Mouse (Mus musculus) liver, embryonic 16.5 days (tissue): ENCODE measurements around the gene Dnajb14. TPM values are rescaled to one million over a fixed set of nuclear protein-coding genes. Genes with fewer than 3 reads are reported as not detected.
"Not testable (repeated sequence)": the region's sequence is repeated elsewhere in the genome, so short reads cannot be mapped to it uniquely, and the experiment has no call there.

Experiments
- ATAC-seq: fragments of 200-750 bp; cut with Nextera tagmentation; 2 replicates; pipeline ENCODE4 v1.8.0; 2017; ENCODE audit warnings: low read depth, mild to moderate bottlenecking, moderate number of reproducible peaks, moderate library complexity
- H3K27ac ChIP-seq: fragments of 300-500 bp; sonication (generic); 2 replicates; pipeline ENCODE4 v1.5.1; 2014; ENCODE audit warnings: mild to moderate bottlenecking, low read length
- H3K27me3 ChIP-seq: fragments of 300-500 bp; sonication (generic); 2 replicates; pipeline ENCODE4 v1.6.1; 2014; ENCODE audit warnings: low read depth, low read length, mixed read lengths; ENCODE audit not compliant: control insufficient read depth, insufficient read depth
- H3K36me3 ChIP-seq: fragments of 300-500 bp; sonication (generic); 2 replicates; pipeline ENCODE4 v1.6.1; 2014; ENCODE audit warnings: mild to moderate bottlenecking; ENCODE audit not compliant: control insufficient read depth, insufficient read depth
- H3K4me1 ChIP-seq: fragments of 300-500 bp; sonication (generic); 2 replicates; pipeline ENCODE4 v1.6.1; 2014; ENCODE audit warnings: low read depth, low read length, mixed read lengths; ENCODE audit not compliant: control insufficient read depth
- H3K4me2 ChIP-seq: fragments of 300-500 bp; sonication (generic); 2 replicates; pipeline ENCODE4 v1.6.1; 2014; ENCODE audit warnings: low read depth, low read length, mixed read lengths
- H3K4me3 ChIP-seq: fragments of 300-500 bp; sonication (generic); 2 replicates; pipeline ENCODE4 v1.5.1; 2014; ENCODE audit warnings: low read depth, mild to moderate bottlenecking, low read length
- H3K9ac ChIP-seq: fragments of 300-500 bp; sonication (generic); 2 replicates; pipeline ENCODE4 v1.6.1; 2014; ENCODE audit warnings: low read depth, low read length
- H3K9me3 ChIP-seq: fragments of 300-500 bp; sonication (generic); replicated peaks from 2 replicates; pipeline ENCODE4 v1.6.1; 2016; ENCODE audit warnings: low read length; ENCODE audit not compliant: control insufficient read depth
- WGBS: fragments of 180-500 bp; shearing (Covaris S2); extraction: QIAGEN DNeasy Blood & Tissue Kit; methylation state at CpG from one replicate; pipeline ENCODE4 v1.1.7; 2014; ENCODE audit not compliant: insufficient replicate concordance; 5-methylcytosine and 5-hydroxymethylcytosine counted together
- polyA plus RNA-seq: library from polyadenylated mRNA; unstranded; fragments of >200 nt; fragmentation: Nextera tagmentation; extraction: Ambion mirVana; gene quantifications from 2 replicates; pipeline ENCODE4 v1.2.1, GENCODE M21; 2015

Dnajb14 gene
- polyA plus RNA-seq, 1 experiment from 2014 or later, result 3.0 TPM

- H3K9ac ChIP-seq, result no peak overlapping the region
- WGBS, result 65% methylated on average over 6 of the region's 6 CpGs
- peaks cover 10% of the 10 kb centered on the region for H3K36me3 ChIP-seq
- ATAC-seq, result no peak
- H3K9me3 ChIP-seq, result no peaks in the 10 kb centered on the region
- no peak overlapping the region for H3K27ac ChIP-seq
- H3K4me2 ChIP-seq, result no peak overlapping the region
- peaks cover 33% of the 10 kb centered on the region for H3K4me1 ChIP-seq
- H3K27me3 ChIP-seq, result no peaks in the 10 kb centered on the region
- no peak overlapping the region for H3K4me3 ChIP-seq
Observed at GRCm38 (mm10) chr3:137938608-137939007, 71.1 kb downstream of the Dnajb14 start.

GRCm38 (mm10) chr3:137940757-137941156 is 73.3 kb downstream of the Dnajb14 start:
- Histone ChIP-seq H3K4me1 (peaks cover 41% of the 10 kb centered on the region), H3K4me3 (no peak overlapping the region), H3K27ac (peak overlapping the region; percentile 70), H3K27me3 (no peaks in the 10 kb centered on the region), H3K36me3 (no peaks in the 10 kb centered on the region), H3K4me2 (peak overlapping the region; percentile 18), H3K9me3 (no peaks in the 10 kb centered on the region), H3K9ac (peak overlapping the region; percentile 43)
- peak; percentile 83 for ATAC-seq
- WGBS, result 18% methylated on average over 4 of the region's 4 CpGs

GRCm38 (mm10) chr3:137941555-137941954 is 74.1 kb downstream of the Dnajb14 start:
- peak overlapping the region; percentile 70 for H3K27ac ChIP-seq
- no peak overlapping the region for H3K9ac ChIP-seq
- no peaks in the 10 kb centered on the region for H3K27me3 ChIP-seq
- H3K9me3 ChIP-seq, result no peaks in the 10 kb centered on the region
- peak; percentile 68 for ATAC-seq
- no peak overlapping the region for H3K4me3 ChIP-seq
- no peaks in the 10 kb centered on the region; the same call in 1 of the 2 replicates for H3K36me3 ChIP-seq
- H3K4me2 ChIP-seq, result peak overlapping the region; percentile 23; the same call in 1 of the 2 replicates
- H3K4me1 ChIP-seq, result peaks cover 41% of the 10 kb centered on the region

GRCm38 (mm10) chr3:137942098-137942622 is 74.7 kb downstream of the Dnajb14 start:
- H3K36me3 ChIP-seq, result no peaks in the 10 kb centered on the region; the same call in 1 of the 2 replicates
- no peaks in the 10 kb centered on the region for H3K9me3 ChIP-seq
- peaks cover 41% of the 10 kb centered on the region for H3K4me1 ChIP-seq
- no peak for ATAC-seq
- 67% methylated on average over 12 of the region's 12 CpGs for WGBS
- H3K4me2 ChIP-seq, result no peak overlapping the region
- H3K4me3 ChIP-seq, result no peak overlapping the region
- H3K27ac ChIP-seq, result peak overlapping the region; percentile 41; the same call in 1 of the 2 replicates
- no peaks in the 10 kb centered on the region for H3K27me3 ChIP-seq
- H3K9ac ChIP-seq, result no peak overlapping the region

- Histone ChIP-seq H3K9ac (no peak overlapping the region), H3K4me3 (no peak overlapping the region), H3K4me2 (no peak overlapping the region; the same call in 1 of the 2 replicates), H3K27me3 (no peaks in the 10 kb centered on the region), H3K36me3 (no peaks in the 10 kb centered on the region; the same call in 1 of the 2 replicates), H3K9me3 (no peaks in the 10 kb centered on the region), H3K4me1 (peaks cover 44% of the 10 kb centered on the region), H3K27ac (peak overlapping the region; percentile 9; the same call in 1 of the 2 replicates)
- ATAC-seq, result peak; percentile 65
- WGBS, result 19% methylated on average over 6 of the region's 6 CpGs
Observed at GRCm38 (mm10) chr3:137943737-137944154, 76.3 kb downstream of the Dnajb14 start.

GRCm38 (mm10) chr3:137946827-137947226 is 79.4 kb downstream of the Dnajb14 start:
- no peaks in the 10 kb centered on the region for H3K9me3 ChIP-seq
- no peak overlapping the region for H3K4me3 ChIP-seq
- peaks cover 2% of the 10 kb centered on the region for H3K36me3 ChIP-seq
- H3K27ac ChIP-seq, result peak overlapping the region; percentile 18
- ATAC-seq, result no peak
- no peak overlapping the region for H3K9ac ChIP-seq
- peaks cover 48% of the 10 kb centered on the region for H3K4me1 ChIP-seq
- 64% methylated on average over 3 of the region's 3 CpGs for WGBS
- H3K27me3 ChIP-seq, result no peaks in the 10 kb centered on the region
- H3K4me2 ChIP-seq, result no peak overlapping the region

GRCm38 (mm10) chr3:137947525-137947924 is 80.0 kb downstream of the Dnajb14 start:
- H3K4me1 ChIP-seq, result peaks cover 48% of the 10 kb centered on the region
- peaks cover 2% of the 10 kb centered on the region for H3K36me3 ChIP-seq
- no peaks in the 10 kb centered on the region for H3K9me3 ChIP-seq
- no peak overlapping the region for H3K27ac ChIP-seq
- ATAC-seq, result no peak
- no peak overlapping the region for H3K4me2 ChIP-seq
- no peaks in the 10 kb centered on the region for H3K27me3 ChIP-seq
- WGBS, result 17% methylated on average over 4 of the region's 4 CpGs
- H3K4me3 ChIP-seq, result no peak overlapping the region
- H3K9ac ChIP-seq, result no peak overlapping the region

GRCm38 (mm10) chr3:137950191-137950885 is 82.9 kb downstream of the Dnajb14 start:
- no peak overlapping the region for H3K4me3 ChIP-seq
- H3K27ac ChIP-seq, result 0 out of 2 replicates have a peak overlapping the region, but pooled peaks have one; percentile 13
- H3K4me2 ChIP-seq, result no peak overlapping the region
- peaks cover 61% of the 10 kb centered on the region for H3K4me1 ChIP-seq
- H3K36me3 ChIP-seq, result peaks cover 2% of the 10 kb centered on the region
- no peaks in the 10 kb centered on the region for H3K9me3 ChIP-seq
- H3K9ac ChIP-seq, result no peak overlapping the region
- no peak for ATAC-seq
- 62% methylated on average over 10 of the region's 10 CpGs for WGBS
- H3K27me3 ChIP-seq, result no peaks in the 10 kb centered on the region

GRCm38 (mm10) chr3:137951302-137951701 is 83.8 kb downstream of the Dnajb14 start:
- H3K4me1 ChIP-seq, result peaks cover 70% of the 10 kb centered on the region

More at GRCm38 (mm10) chr3:137951302-137951701, 83.8 kb downstream of the Dnajb14 start:
- not testable (repeated sequence) for H3K4me2 ChIP-seq, H3K9ac ChIP-seq, H3K9me3 ChIP-seq, H3K27ac ChIP-seq, H3K36me3 ChIP-seq, H3K4me3 ChIP-seq, H3K27me3 ChIP-seq, ATAC-seq
- 56% methylated on average over 3 of the region's 3 CpGs for WGBS
